Mouse (Mus musculus) liver, embryonic 14.5 days (tissue): Measurements from ENCODE around the gene Duox2.

Experiments used
- CTCF ChIP-seq: IDR thresholded peaks from 2 replicates; pipeline ENCODE4 v1.5.1; 2016; ENCODE audit warnings: antibody characterized with exemption, low read depth, control low read depth
- EP300 ChIP-seq: IDR thresholded peaks from 2 replicates; pipeline ENCODE4 v1.6.1; 2016; ENCODE audit warnings: antibody characterized with exemption, low read depth

GRCm38 (mm10) chr2:122301081-122301920, 3.1 kb upstream of the Duox2 start:
- TF ChIP-seq CTCF, result no peak
- no peak for TF ChIP-seq EP300
